ENCODE assay signal across 8 mouse cellular contexts in the genomic region with DNA sequence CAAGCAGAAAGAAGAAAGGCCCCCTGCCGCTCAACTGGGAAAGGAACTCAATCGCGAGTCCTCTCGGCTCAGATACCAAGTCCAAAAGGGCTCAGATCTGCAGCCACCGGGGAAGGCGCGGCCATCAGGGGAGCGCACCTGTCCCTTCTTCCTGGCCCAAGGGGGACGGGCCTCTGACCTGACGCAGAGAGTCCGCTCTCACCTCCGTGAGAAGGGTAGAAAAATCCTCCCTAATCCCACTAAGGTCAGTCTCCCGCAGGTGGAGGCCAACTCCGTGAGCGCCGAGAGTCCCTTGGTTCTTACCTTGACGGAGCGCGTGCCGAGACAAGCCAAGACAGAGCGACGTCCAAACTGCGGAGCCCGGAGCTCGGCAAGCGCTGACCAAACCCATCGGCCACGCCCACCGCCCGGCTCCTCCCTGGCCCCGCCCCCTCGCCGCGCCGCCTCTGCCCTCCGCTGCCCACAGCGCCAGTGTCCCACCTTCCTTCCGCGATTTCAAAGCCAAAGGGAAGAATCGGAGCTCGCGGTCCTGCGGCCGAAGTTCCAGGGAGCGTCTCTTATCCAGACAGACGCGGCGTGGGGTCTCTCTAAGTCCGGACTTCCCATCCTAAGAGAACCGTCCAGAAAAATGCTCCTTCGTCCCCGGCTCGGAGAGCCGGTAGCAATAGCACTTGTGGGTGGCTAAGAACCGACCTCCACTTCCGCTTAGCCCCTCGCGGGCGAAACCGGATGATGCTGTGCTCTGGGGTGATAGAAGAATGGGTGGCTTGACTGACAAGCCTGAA. TPM values are rescaled to one million over a fixed set of nuclear protein-coding genes. Genes with fewer than 3 reads are reported as not detected.
A peak's percentile ranks its signal among the peaks of the same experiment; 100 is the strongest.
DNase-seq lines count a peak whose midpoint lies in the region; ATAC-seq lines count a peak whose summit lies in the region.

A gene (minus strand): TSS at position 393 of the 785 bp plus-strand sequence.

- ATAC-seq in inflammation-experienced regulatory T-cells, adult 6 months, result peak; percentile 74

- DNase-seq in adrenal gland, adult (ENCODE audit: inconsistent age in 2 of 2, low spot score in 1 of 2), result peak; percentile 94 to 98
- peak; percentile 92 for DNase-seq in embryo, embryonic 10.5 days (ENCODE audit: low spot score)
- DNase-seq in gastrocnemius, postnatal 10 days, result peak; percentile 93
- DNase-seq in left cerebral cortex, postnatal 25 days (ENCODE audit: low spot score in 2 of 2), result peak; percentile 66 to 80
- DNase-seq in mesoderm, embryonic 11.5 days (ENCODE audit: low read depth, low spot score), result peak; percentile 84
- peak; percentile 79 for DNase-seq in right cerebral cortex, postnatal 25 days
- peak; percentile 86 to 92 for DNase-seq in urinary bladder, postnatal 4 days (ENCODE audit: low spot score in 2 of 2)

- intact Hi-C loops in left cerebral cortex, postnatal 25 days (cut with DNase I), result loop anchor here (5.0 kb wide), 1 partner anchor 76 kb away; no protein-coding TSS in a partner anchor

RNA-seq across cellular contexts. Expression of the gene that starts here (rescaled TPM):
- total RNA-seq in gastrocnemius, postnatal 10 days (2021), result 1 to 10 TPM; 2.3 to 4.3 TPM
- polyA plus RNA-seq in inflammation-experienced regulatory T-cells, adult 6 months (2017; shearing (Covaris generic)), result 10 to 100 TPM in 2 of 3 experiments, 1 to 10 TPM in 1; 9.2 to 14.7 (median 10.2) TPM
- total RNA-seq in left cerebral cortex, postnatal 25 days (2021), result 1 to 10 TPM; 3.0 to 3.7 TPM

Comparison
In these comparisons a context has a peak if more than half of its experiments do, and no peak if none do; other contexts are left out.
1. Peak in every context shown above with its lines: DNase-seq and ATAC-seq.